Mouse (Mus musculus) midbrain, embryonic 10.5 days (tissue): ENCODE measurements at regions not wholly inside any gene's neighbourhood (a gene's known extent, or its start where the extent isn't known, plus 50 kb on each side); places are given as distances from the start of the nearest gene placed in this dataset. TPM values are rescaled to one million over a fixed set of nuclear protein-coding genes. Genes with fewer than 3 reads are reported as not detected.

Experiments
- DNase-seq: peaks from one replicate; pipeline ENCODE4 v3.0.0-alpha.2; 2017; ENCODE audit warnings: low spot score
- H3K27ac ChIP-seq: fragments of 300-500 bp; sonication (generic); replicated peaks from 2 replicates; pipeline ENCODE4 v1.5.1; 2016; ENCODE audit warnings: mild to moderate bottlenecking
- H3K27me3 ChIP-seq: fragments of 300-500 bp; sonication (generic); 2 replicates; pipeline ENCODE4 v1.6.1; 2016; ENCODE audit warnings: low read depth, mild to moderate bottlenecking; ENCODE audit not compliant: poor library complexity, severe bottlenecking
- H3K36me3 ChIP-seq: fragments of 300-500 bp; sonication (generic); 2 replicates; pipeline ENCODE4 v1.6.1; 2016; ENCODE audit warnings: mild to moderate bottlenecking, moderate library complexity
- H3K4me1 ChIP-seq: fragments of 300-500 bp; sonication (generic); 2 replicates; pipeline ENCODE4 v1.6.1; 2016
- H3K4me3 ChIP-seq: fragments of 300-500 bp; sonication (generic); 2 replicates; pipeline ENCODE4 v1.5.1; 2016; ENCODE audit warnings: mild to moderate bottlenecking, moderate library complexity
- H3K9me3 ChIP-seq: fragments of 300-500 bp; sonication (generic); replicated peaks from 2 replicates; pipeline ENCODE4 v1.6.1; 2016; ENCODE audit warnings: mild to moderate bottlenecking
- WGBS: fragments of 180-500 bp; shearing (Covaris S2); methylation state at CpG from one replicate; pipeline ENCODE4 v1.1.7; 2016; 5-methylcytosine and 5-hydroxymethylcytosine counted together
- microRNA-seq: library from miRNA; unstranded; fragments of <30 nt; microRNA quantifications from one replicate; pipeline ENCODE4, GENCODE M21; 2017

GRCm38 (mm10) chr8:109434538-109434937 is 59.3 kb upstream of the Pmfbp1 start:
- DNase-seq, result no peak
- Histone ChIP-seq H3K27ac (no peak overlapping the region), H3K4me3 (no peak overlapping the region), H3K9me3 (no peaks in the 10 kb centered on the region), H3K4me1 (peaks cover 20% of the 10 kb centered on the region), H3K36me3 (no peaks in the 10 kb centered on the region), H3K27me3 (no peaks in the 10 kb centered on the region)
- 90% methylated on average over 12 of the region's 12 CpGs for whole genome bisulfite sequencing

- 94% methylated on average over 4 of the region's 4 CpGs for WGBS
- H3K4me1 ChIP-seq, result peaks cover 20% of the 10 kb centered on the region
- peak overlapping the region; percentile 88 for H3K27ac ChIP-seq
- no peaks in the 10 kb centered on the region for H3K36me3 ChIP-seq
- no peaks in the 10 kb centered on the region for H3K27me3 ChIP-seq
- DNase-seq, result no peak
- H3K4me3 ChIP-seq, result no peak overlapping the region
- H3K9me3 ChIP-seq, result no peaks in the 10 kb centered on the region
Observed at GRCm38 (mm10) chr8:109436056-109436455, 57.8 kb upstream of the Pmfbp1 start.

DNA sequence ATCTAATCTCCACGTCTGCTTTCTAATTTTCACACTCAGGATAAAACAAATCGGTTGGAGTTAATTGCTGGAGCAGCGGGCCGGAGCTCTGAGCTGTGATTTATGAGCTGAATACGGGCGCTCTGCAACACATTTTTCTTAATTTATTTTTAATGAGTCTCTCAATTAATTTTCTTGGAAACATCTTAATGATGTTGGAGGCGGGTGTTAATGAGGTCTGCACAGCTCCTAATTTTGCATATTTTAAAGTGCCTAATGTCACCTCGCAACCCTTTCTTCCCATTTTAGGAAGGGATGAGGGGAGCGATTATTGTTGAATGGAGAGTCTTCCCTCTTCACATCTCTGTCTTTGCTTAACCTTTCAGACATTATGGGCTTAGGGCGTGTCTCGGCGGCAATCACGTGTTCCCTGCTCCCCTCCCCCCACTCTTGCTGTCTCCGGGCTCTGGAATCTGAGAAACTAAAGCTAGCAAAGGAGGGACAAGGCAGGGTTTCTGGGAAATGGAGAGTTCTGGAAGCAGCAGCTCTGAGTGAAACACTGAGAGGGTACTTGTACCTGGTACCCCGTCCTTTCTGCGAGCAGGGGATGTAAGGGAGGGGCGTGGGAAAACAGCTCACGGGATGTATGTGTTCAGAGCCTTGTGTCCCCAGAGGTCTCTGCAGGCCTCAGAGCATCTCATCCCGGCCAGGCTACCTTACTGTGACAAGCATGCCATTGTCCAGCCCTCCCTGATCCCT is 56.8 kb upstream of the Pmfbp1 start:
- H3K27me3 ChIP-seq, result no peaks in the 10 kb centered on the region
- peak overlapping the region; percentile 30 for H3K4me3 ChIP-seq
- no peaks in the 10 kb centered on the region for H3K9me3 ChIP-seq
- WGBS, result 33% methylated on average over 19 of the region's 19 CpGs
- H3K27ac ChIP-seq, result peak overlapping the region; percentile 88
- peaks cover 20% of the 10 kb centered on the region for H3K4me1 ChIP-seq
- no peaks in the 10 kb centered on the region for H3K36me3 ChIP-seq
- DNase-seq, result peak; percentile 83

DNA sequence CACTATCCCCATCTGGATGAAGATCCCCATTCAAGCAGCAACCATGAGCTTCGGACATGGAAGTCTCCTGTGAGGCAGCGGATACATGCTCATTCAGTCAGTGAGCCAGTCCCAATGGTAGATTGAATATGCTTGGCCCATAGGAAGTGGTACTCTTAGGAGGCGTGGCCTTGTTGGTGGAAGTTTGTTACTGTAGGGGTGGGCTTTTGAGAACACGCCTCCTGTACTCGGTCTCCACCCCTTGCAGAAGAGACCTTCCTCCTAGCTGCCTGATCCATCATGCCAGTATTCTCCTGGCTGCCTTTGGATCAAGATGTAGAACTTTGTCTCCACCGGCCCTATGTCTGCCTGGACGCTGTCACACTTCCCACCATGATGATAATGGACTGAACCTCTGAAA is 55.3 kb upstream of the Pmfbp1 start:
- H3K27ac ChIP-seq, result peak overlapping the region; percentile 88
- H3K4me1 ChIP-seq, result peaks cover 20% of the 10 kb centered on the region
- 93% methylated on average over 7 of the region's 7 CpGs for WGBS
- no peaks in the 10 kb centered on the region for H3K27me3 ChIP-seq
- no peaks in the 10 kb centered on the region for H3K36me3 ChIP-seq
- no peak overlapping the region for H3K4me3 ChIP-seq
- H3K9me3 ChIP-seq, result no peaks in the 10 kb centered on the region
- DNase-seq, result no peak

Small RNA genes in the stretch of these regions (microRNA-seq; reads per million reads assigned to microRNA genes)
- gene Gm23163, result not detected
